Mouse (Mus musculus): ENCODE data around the gene Itprid1. TPM values are rescaled to one million over a fixed set of nuclear protein-coding genes. Genes with fewer than 3 reads are reported as not detected.

Itprid1 gene
- polyA plus RNA-seq, 1 experiment from 2014 or later: not detected

DNA sequence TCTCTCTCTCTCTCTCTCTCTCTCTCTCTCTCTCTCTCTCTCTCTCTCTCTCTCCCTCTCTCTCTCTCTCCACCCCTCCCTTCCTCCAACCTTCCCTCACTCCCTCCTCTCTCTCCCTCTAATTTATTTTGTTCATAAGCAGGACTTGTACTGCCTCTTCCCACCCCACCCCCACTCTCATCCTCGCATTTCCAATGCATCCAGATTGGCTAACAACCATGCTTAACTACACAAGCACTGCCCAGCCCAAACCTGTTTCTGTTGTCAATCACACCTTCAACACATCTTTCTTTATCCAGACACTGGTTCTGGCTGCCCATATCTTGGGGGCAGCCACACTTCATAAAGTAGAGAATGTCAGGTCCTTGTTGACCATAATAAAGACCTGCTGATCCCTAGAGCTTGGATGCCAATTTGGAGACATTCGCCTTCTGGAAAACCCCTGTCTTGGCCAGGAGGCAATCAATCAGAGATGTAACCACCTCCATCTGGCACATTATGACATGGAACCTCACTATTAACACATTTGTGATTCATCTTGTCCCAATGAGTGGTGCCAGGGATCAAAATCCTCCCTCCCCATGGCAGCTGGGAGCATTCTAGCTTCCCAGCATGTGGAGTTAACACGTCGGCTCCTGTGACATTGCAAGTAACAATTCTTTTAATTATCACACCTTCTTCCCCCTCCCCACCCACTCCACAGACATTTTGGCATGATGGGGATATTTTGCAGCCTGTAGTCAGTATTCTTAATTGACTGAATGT lies 84.4 kb downstream of the Itprid1 start:
- H3K4me1 ChIP-seq (ENCODE audit: control insufficient read depth, insufficient read depth, low read length): no peaks in the 10 kb centered on the region
- no peak overlapping the region for H3K9ac ChIP-seq (ENCODE audit: low read depth, low read length)
- ATAC-seq (replicated peaks; ENCODE audit: insufficient number of reproducible peaks, low FRiP score, low TSS enrichment): no peak
- no peak overlapping the region for H3K4me2 ChIP-seq
- no peaks in the 10 kb centered on the region for H3K36me3 ChIP-seq (ENCODE audit: control insufficient read depth, insufficient read depth, low read length)
- H3K27me3 ChIP-seq (ENCODE audit: control insufficient read depth, insufficient read depth, low read length): no peaks in the 10 kb centered on the region
- H3K27ac ChIP-seq (ENCODE audit: low read depth, low read length): no peak overlapping the region
- no peaks in the 10 kb centered on the region for H3K9me3 ChIP-seq (replicated peaks; ENCODE audit: control insufficient read depth, low read length)
- WGBS (ENCODE audit: insufficient replicate concordance): 66% methylated on average over 4 of the region's 4 CpGs
- H3K4me3 ChIP-seq (ENCODE audit: low read depth, low read length): no peak overlapping the region

DNA sequence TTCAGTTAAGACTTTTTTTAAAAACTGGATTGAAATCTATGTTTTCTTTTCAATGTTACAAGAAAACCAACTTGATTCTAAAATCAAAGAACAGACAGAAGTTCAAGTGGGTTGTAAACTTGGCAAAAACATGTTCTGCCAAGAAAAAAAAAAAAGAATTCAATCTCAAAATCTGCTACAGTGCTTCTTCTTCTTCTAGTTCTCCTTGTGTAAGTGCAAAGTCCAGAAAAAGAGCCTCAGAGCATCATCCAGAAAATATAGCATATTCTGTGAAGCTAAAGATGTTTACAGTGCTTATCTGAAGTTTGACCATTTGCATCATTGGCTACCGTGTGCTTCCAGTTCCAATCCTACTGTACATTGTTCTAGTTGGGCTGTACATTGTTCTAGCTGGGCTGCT lies 108.0 kb downstream of the Itprid1 start:
- H3K27ac ChIP-seq (ENCODE audit: low read depth, low read length): no peak overlapping the region
- no peak overlapping the region for H3K9ac ChIP-seq (ENCODE audit: low read depth, low read length)
- H3K36me3 ChIP-seq (ENCODE audit: control insufficient read depth, insufficient read depth, low read length): no peaks in the 10 kb centered on the region
- H3K4me3 ChIP-seq (ENCODE audit: low read depth, low read length): no peak overlapping the region
- no peak for ATAC-seq (replicated peaks; ENCODE audit: insufficient number of reproducible peaks, low FRiP score, low TSS enrichment)
- no peak overlapping the region for H3K4me2 ChIP-seq
- H3K9me3 ChIP-seq (replicated peaks; ENCODE audit: control insufficient read depth, low read length): no peaks in the 10 kb centered on the region
- H3K27me3 ChIP-seq (ENCODE audit: control insufficient read depth, insufficient read depth, low read length): no peaks in the 10 kb centered on the region
- H3K4me1 ChIP-seq (ENCODE audit: control insufficient read depth, insufficient read depth, low read length): no peaks in the 10 kb centered on the region
- 74% methylated on average over 1 of the region's 1 CpGs for WGBS (ENCODE audit: insufficient replicate concordance)

DNA sequence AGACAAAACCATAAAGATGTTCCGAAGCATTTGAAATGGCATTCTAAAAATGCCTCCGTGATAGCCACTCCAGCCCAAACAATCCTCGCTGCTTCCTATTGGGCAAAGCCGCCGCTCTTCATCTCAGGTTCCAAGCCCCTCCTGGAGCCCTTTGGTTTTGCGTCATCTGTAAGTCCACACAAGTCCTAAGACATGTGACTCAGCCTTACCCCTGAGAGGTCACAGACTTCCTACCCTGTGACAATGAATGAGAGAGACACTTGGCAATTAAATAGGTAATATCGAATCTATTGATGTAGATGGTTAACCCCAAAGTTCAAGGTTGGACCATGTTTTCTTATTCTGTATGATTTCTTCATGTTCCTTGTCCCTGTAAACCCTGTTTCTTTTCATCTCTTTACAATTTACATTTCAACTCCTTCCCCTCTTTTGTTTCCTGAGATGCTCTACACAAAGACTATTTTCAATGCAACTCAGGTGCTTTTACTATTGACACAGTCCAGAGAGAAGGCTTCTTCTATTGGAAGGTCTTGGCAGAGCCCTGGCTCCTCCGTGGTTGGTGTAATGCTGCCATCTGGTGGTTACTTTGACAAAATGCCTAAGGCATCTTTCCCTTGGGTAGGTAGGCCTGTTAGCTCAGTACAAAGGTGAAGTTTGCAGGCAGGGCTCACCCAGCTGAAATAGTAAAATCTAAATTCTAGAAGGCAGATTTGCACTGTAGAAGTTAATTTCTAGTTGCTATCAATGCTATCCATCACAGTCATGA lies 113.8 kb downstream of the Itprid1 start:
- no peak overlapping the region for H3K4me2 ChIP-seq
- WGBS (ENCODE audit: insufficient replicate concordance): 62% methylated on average over 8 of the region's 8 CpGs
- H3K4me3 ChIP-seq (ENCODE audit: low read depth, low read length): no peak overlapping the region
- no peaks in the 10 kb centered on the region for H3K36me3 ChIP-seq (ENCODE audit: control insufficient read depth, insufficient read depth, low read length)
- no peaks in the 10 kb centered on the region for H3K4me1 ChIP-seq (ENCODE audit: control insufficient read depth, insufficient read depth, low read length)
- no peaks in the 10 kb centered on the region for H3K27me3 ChIP-seq (ENCODE audit: control insufficient read depth, insufficient read depth, low read length)
- H3K9ac ChIP-seq (ENCODE audit: low read depth, low read length): no peak overlapping the region
- H3K9me3 ChIP-seq (replicated peaks; ENCODE audit: control insufficient read depth, low read length): no peaks in the 10 kb centered on the region
- no peak overlapping the region for H3K27ac ChIP-seq (ENCODE audit: low read depth, low read length)
- no peak for ATAC-seq (replicated peaks; ENCODE audit: insufficient number of reproducible peaks, low FRiP score, low TSS enrichment)

GRCm38 (mm10) chr6:55972998-55973397 lies 136.3 kb downstream of the Itprid1 start:
- no peak overlapping the region for H3K9ac ChIP-seq (ENCODE audit: low read depth, low read length)
- ATAC-seq (replicated peaks; ENCODE audit: insufficient number of reproducible peaks, low FRiP score, low TSS enrichment): no peak
- H3K27ac ChIP-seq (ENCODE audit: low read depth, low read length): no peak overlapping the region
- no peaks in the 10 kb centered on the region for H3K27me3 ChIP-seq (ENCODE audit: control insufficient read depth, insufficient read depth, low read length)
- no peak overlapping the region for H3K4me3 ChIP-seq (ENCODE audit: low read depth, low read length)
- H3K36me3 ChIP-seq (ENCODE audit: control insufficient read depth, insufficient read depth, low read length): no peaks in the 10 kb centered on the region
- no peaks in the 10 kb centered on the region for H3K4me1 ChIP-seq (ENCODE audit: control insufficient read depth, insufficient read depth, low read length)
- H3K4me2 ChIP-seq: no peak overlapping the region
- no peaks in the 10 kb centered on the region for H3K9me3 ChIP-seq (replicated peaks; ENCODE audit: control insufficient read depth, low read length)

- WGBS (ENCODE audit: insufficient replicate concordance): 74% methylated on average over 2 of the region's 2 CpGs
- Histone ChIP-seq H3K9ac (ENCODE audit: low read depth, low read length) (no peak overlapping the region), H3K4me2 (no peak overlapping the region), H3K9me3 (replicated peaks; ENCODE audit: control insufficient read depth, low read length) (no peaks in the 10 kb centered on the region), H3K36me3 (ENCODE audit: control insufficient read depth, insufficient read depth, low read length) (no peaks in the 10 kb centered on the region), H3K27me3 (ENCODE audit: control insufficient read depth, insufficient read depth, low read length) (no peaks in the 10 kb centered on the region), H3K4me1 (ENCODE audit: control insufficient read depth, insufficient read depth, low read length) (no peaks in the 10 kb centered on the region), H3K4me3 (ENCODE audit: low read depth, low read length) (no peak overlapping the region), H3K27ac (ENCODE audit: low read depth, low read length) (no peak overlapping the region)
- no peak for ATAC-seq (replicated peaks; ENCODE audit: insufficient number of reproducible peaks, low FRiP score, low TSS enrichment)
Observed at GRCm38 (mm10) chr6:55979766-55980165, 143.1 kb downstream of the Itprid1 start.

GRCm38 (mm10) chr6:56008711-56009110 lies 172.0 kb downstream of the Itprid1 start:
- WGBS (ENCODE audit: insufficient replicate concordance): 73% methylated on average over 4 of the region's 4 CpGs
- no peak for ATAC-seq (replicated peaks; ENCODE audit: insufficient number of reproducible peaks, low FRiP score, low TSS enrichment)

GRCm38 (mm10) chr6:56012384-56012783 lies 175.7 kb downstream of the Itprid1 start:
- Histone ChIP-seq H3K9ac (ENCODE audit: low read depth, low read length) (no peak overlapping the region), H3K9me3 (replicated peaks; ENCODE audit: control insufficient read depth, low read length) (no peaks in the 10 kb centered on the region), H3K4me1 (ENCODE audit: control insufficient read depth, insufficient read depth, low read length) (no peaks in the 10 kb centered on the region), H3K4me2 (no peak overlapping the region), H3K4me3 (ENCODE audit: low read depth, low read length) (no peak overlapping the region), H3K27ac (ENCODE audit: low read depth, low read length) (no peak overlapping the region), H3K36me3 (ENCODE audit: control insufficient read depth, insufficient read depth, low read length) (no peaks in the 10 kb centered on the region), H3K27me3 (ENCODE audit: control insufficient read depth, insufficient read depth, low read length) (no peaks in the 10 kb centered on the region)
- ATAC-seq (replicated peaks; ENCODE audit: insufficient number of reproducible peaks, low FRiP score, low TSS enrichment): no peak
- WGBS (ENCODE audit: insufficient replicate concordance): 76% methylated on average over 5 of the region's 5 CpGs

More at GRCm38 (mm10) chr6:56008711-56009110, 172.0 kb downstream of the Itprid1 start:
- H3K27me3 ChIP-seq (ENCODE audit: control insufficient read depth, insufficient read depth, low read length): no peaks in the 10 kb centered on the region
- H3K9me3 ChIP-seq (replicated peaks; ENCODE audit: control insufficient read depth, low read length): no peaks in the 10 kb centered on the region
- H3K36me3 ChIP-seq (ENCODE audit: control insufficient read depth, insufficient read depth, low read length): no peaks in the 10 kb centered on the region
- H3K4me1 ChIP-seq (ENCODE audit: control insufficient read depth, insufficient read depth, low read length): no peaks in the 10 kb centered on the region
- no peak overlapping the region for H3K27ac ChIP-seq (ENCODE audit: low read depth, low read length)
- H3K9ac ChIP-seq (ENCODE audit: low read depth, low read length): no peak overlapping the region
- no peak overlapping the region for H3K4me2 ChIP-seq
- no peak overlapping the region for H3K4me3 ChIP-seq (ENCODE audit: low read depth, low read length)

- Histone ChIP-seq H3K27ac (ENCODE audit: low read depth, low read length) (no peak within 1 kb of the TSS), H3K9me3 (replicated peaks; ENCODE audit: control insufficient read depth, low read length) (no peaks in the 10 kb centered on the region), H3K36me3 (ENCODE audit: control insufficient read depth, insufficient read depth, low read length) (no peaks in the 10 kb centered on the region), H3K4me2 (peak within 1 kb of the TSS; percentile 45), H3K27me3 (ENCODE audit: control insufficient read depth, insufficient read depth, low read length) (no peaks in the 10 kb centered on the region), H3K9ac (ENCODE audit: low read depth, low read length) (peak within 1 kb of the TSS; percentile 30; the same call in 1 of the 2 replicates), H3K4me1 (ENCODE audit: control insufficient read depth, insufficient read depth, low read length) (peaks cover 13% of the 10 kb centered on the region), H3K4me3 (ENCODE audit: low read depth, low read length) (peak within 1 kb of the TSS; percentile 10)
- no peak for ATAC-seq (replicated peaks; ENCODE audit: insufficient number of reproducible peaks, low FRiP score, low TSS enrichment)
- 46% methylated on average over 16 of the region's 16 CpGs for WGBS (ENCODE audit: insufficient replicate concordance)
Observed at GRCm38 (mm10) chr6:56017291-56017994, 180.7 kb downstream of the Itprid1 start, which contains the start of gene Ppp1r17. TSS of gene Ppp1r17 (plus strand) at chr6:56017497.
